ENCODE assay signal across 8 mouse cellular contexts in the genomic region with DNA sequence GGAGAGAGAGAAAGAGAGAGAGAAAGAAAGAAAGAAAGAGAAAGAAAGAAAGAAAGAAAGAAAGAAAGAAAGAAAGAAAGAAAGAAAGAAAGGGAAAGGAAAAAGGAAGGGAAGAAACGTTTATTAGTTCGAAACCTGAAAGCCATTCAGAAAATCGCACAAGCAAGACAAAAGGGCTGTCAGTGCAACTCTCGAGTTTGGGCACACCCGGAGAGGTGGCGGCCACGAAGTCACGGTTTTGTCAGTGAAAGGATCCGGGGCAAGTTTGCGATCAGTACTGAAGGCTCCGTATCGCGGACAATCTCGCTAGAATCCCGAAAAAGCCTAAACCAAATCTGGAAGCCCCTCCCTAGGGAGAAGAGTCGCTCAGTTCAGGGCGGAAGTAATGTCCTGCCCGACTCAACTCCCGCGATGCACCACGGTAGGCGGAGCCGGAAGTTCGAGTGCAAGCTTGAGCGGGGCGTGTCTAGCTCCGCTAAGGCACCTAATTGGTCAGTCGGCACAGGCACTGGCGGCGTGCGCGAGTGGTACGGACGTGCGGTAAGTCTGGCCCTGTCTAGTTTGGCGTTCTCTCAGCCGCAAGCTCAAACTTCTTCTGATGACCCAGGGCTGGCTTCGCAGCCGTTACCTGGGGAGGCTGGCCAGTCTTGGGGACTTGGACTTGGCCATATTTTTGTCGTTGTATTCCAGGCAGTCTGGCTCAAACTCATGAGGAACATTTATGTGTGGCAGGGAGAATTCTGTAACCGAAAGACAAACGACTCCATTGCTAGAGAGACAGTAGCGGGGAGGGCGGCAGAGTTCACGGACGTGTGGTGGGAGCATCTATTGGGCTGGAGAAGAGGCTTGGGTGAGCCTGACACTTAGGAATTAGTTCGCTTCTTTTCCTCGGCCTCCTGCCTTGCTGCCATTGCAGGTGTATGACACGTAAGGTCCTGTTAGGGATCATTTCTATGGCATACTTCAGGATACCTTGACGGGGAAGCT. TPM values are rescaled to one million over a fixed set of nuclear protein-coding genes. Genes with fewer than 3 reads are reported as not detected.
DNase-seq lines count a peak whose midpoint lies in the region; ATAC-seq lines count a peak whose summit lies in the region.

Gene Snupn, plus strand, starts transcription at position 465 of the 987 bp plus-strand sequence.

- H3K4me2 ChIP-seq in heart, embryonic 14.5 days (ENCODE audit: low read length): peak within 1 kb of the TSS; percentile 78
- peak within 1 kb of the TSS; percentile 87 for H3K4me2 ChIP-seq in liver, embryonic 13.5 days
- H3K4me2 ChIP-seq in stomach, embryonic 16.5 days (ENCODE audit: low read depth, low read length): peak within 1 kb of the TSS; percentile 64

- H3K27me3 ChIP-seq in heart, embryonic 14.5 days (ENCODE audit: control insufficient read depth, insufficient read depth, low read length): no peaks in the 10 kb centered on the region
- no peaks in the 10 kb centered on the region for H3K27me3 ChIP-seq in liver, embryonic 13.5 days
- no peaks in the 10 kb centered on the region for H3K27me3 ChIP-seq in stomach, embryonic 16.5 days (ENCODE audit: control insufficient read depth, insufficient read depth, low read length)

- WGBS in heart, embryonic 14.5 days: under 1% methylated on average over 50 of the region's 50 CpGs
- under 1% methylated on average over 50 of the region's 50 CpGs for WGBS in liver, embryonic 13.5 days (ENCODE audit: insufficient replicate concordance)
- WGBS in stomach, embryonic 16.5 days: under 1% methylated on average over 50 of the region's 50 CpGs

- no peaks in the 10 kb centered on the region for H3K9me3 ChIP-seq in heart, embryonic 14.5 days (ENCODE audit: control insufficient read depth, low read length)
- no peaks in the 10 kb centered on the region for H3K9me3 ChIP-seq in liver, embryonic 13.5 days (replicated peaks)
- H3K9me3 ChIP-seq in stomach, embryonic 16.5 days (replicated peaks; ENCODE audit: control insufficient read depth, low read length): no peaks in the 10 kb centered on the region

- H3K4me3 ChIP-seq in heart, embryonic 14.5 days (ENCODE audit: control insufficient read depth in 1 of 2, insufficient read depth in 1 of 2, low read depth in 1 of 2, low read length in 2 of 2): peak within 1 kb of the TSS; percentile 71 to 82
- H3K4me3 ChIP-seq in liver, embryonic 13.5 days (replicated peaks): peak within 1 kb of the TSS; percentile 72
- H3K4me3 ChIP-seq in stomach, embryonic 16.5 days (replicated peaks; ENCODE audit: low read length): peak within 1 kb of the TSS; percentile 75

- peak; percentile 99 for ATAC-seq in CD4-positive, CD25-positive, alpha-beta regulatory T cell, adult 4 months
- ATAC-seq in heart, embryonic 14.5 days (ENCODE audit: insufficient number of reproducible peaks, insufficient read depth, low FRiP score, low read depth): peak; percentile 100
- ATAC-seq in liver, embryonic 13.5 days (ENCODE audit: low read depth): peak; percentile 100
- peak; percentile 100 for ATAC-seq in stomach, embryonic 16.5 days (ENCODE audit: insufficient read depth, low FRiP score)

- H3K4me1 ChIP-seq in heart, embryonic 14.5 days (ENCODE audit: control insufficient read depth in 2 of 2, insufficient read depth in 2 of 2, low read length in 2 of 2): peaks cover 5 to 11% of the 10 kb centered on the region in 2 experiments; a peak in 3 of 4 replicates
- peaks cover 17% of the 10 kb centered on the region for H3K4me1 ChIP-seq in liver, embryonic 13.5 days (replicated peaks)
- peaks cover 6% of the 10 kb centered on the region; the same call in 1 of the 2 replicates for H3K4me1 ChIP-seq in stomach, embryonic 16.5 days (ENCODE audit: control insufficient read depth, insufficient read depth, low read length)

- DNase-seq in c-Kit-negative CD71-positive TER-119-positive erythroid progenitor cells, embryonic 14.5 days (ENCODE audit: low read depth, low spot score): peak; percentile 93
- DNase-seq in fibroblast of lung, adult 2 months (ENCODE audit: low read depth): peak; percentile 97
- peak; percentile 99 for DNase-seq in kidney, postnatal 14 days
- DNase-seq in liver, embryonic 13.5 days: peak; percentile 97
- DNase-seq in neural tube, embryonic 10.5 days (ENCODE audit: extremely low spot score, low spot score): peak; percentile 98

- peak within 1 kb of the TSS; percentile 94 to 97 for H3K27ac ChIP-seq in heart, embryonic 14.5 days (replicated peaks in 1 of 2; ENCODE audit: control insufficient read depth in 1 of 2, insufficient read depth in 1 of 2, low read depth in 2 of 2, low read length in 2 of 2)
- H3K27ac ChIP-seq in liver, embryonic 13.5 days: peak within 1 kb of the TSS; percentile 83
- peak within 1 kb of the TSS; percentile 96 for H3K27ac ChIP-seq in stomach, embryonic 16.5 days (ENCODE audit: low read length)

- H3K9ac ChIP-seq in heart, embryonic 14.5 days (ENCODE audit: low read length): peak within 1 kb of the TSS; percentile 89
- peak within 1 kb of the TSS; percentile 81 for H3K9ac ChIP-seq in liver, embryonic 13.5 days
- peak within 1 kb of the TSS; percentile 90 for H3K9ac ChIP-seq in stomach, embryonic 16.5 days (ENCODE audit: low read length)

- H3K36me3 ChIP-seq in heart, embryonic 14.5 days (ENCODE audit: control insufficient read depth, insufficient read depth, low read length): no peaks in the 10 kb centered on the region
- H3K36me3 ChIP-seq in liver, embryonic 13.5 days: 0 out of 2 replicates have a peak, but pooled peaks cover 1% of the 10 kb centered on the region
- no peaks in the 10 kb centered on the region for H3K36me3 ChIP-seq in stomach, embryonic 16.5 days (ENCODE audit: control insufficient read depth, insufficient read depth, low read length)

RNA-seq across cellular contexts. Expression of gene Snupn, which starts in this region (rescaled TPM):
- polyA plus RNA-seq in CD4-positive, CD25-positive, alpha-beta regulatory T cell, adult 4 months (2017; shearing (Covaris generic)): 10 to 100 TPM; 22.1 to 23.8 TPM
- 16.4 and 18.8 TPM in 2 replicates for polyA plus RNA-seq in heart, embryonic 14.5 days (2014; fragmentation: Nextera tagmentation; extraction: Ambion mirVana)
- 10.9 and 11.8 TPM in 2 replicates for polyA plus RNA-seq in liver, embryonic 13.5 days (2015; fragmentation: Nextera tagmentation; extraction: Ambion mirVana)
- polyA plus RNA-seq in stomach, embryonic 16.5 days (2015; fragmentation: Nextera tagmentation; extraction: Ambion mirVana): 19.8 and 20.0 TPM in 2 replicates

Comparison
In these comparisons a context has a peak if more than half of its experiments do, and no peak if none do; other contexts are left out.
1. Peak in every context shown above with its lines: DNase-seq, ATAC-seq, H3K4me3 ChIP-seq and H3K27ac ChIP-seq.